Mouse (Mus musculus) cerebellum, adult 18-20 months (tissue): Measurements from ENCODE around the gene Spag9.

Experiments used
- DNase-seq, 2 experiments: peaks; one replicate each; pipeline ENCODE4 v3.0.0; 2021

The Spag9 gene

DNA sequence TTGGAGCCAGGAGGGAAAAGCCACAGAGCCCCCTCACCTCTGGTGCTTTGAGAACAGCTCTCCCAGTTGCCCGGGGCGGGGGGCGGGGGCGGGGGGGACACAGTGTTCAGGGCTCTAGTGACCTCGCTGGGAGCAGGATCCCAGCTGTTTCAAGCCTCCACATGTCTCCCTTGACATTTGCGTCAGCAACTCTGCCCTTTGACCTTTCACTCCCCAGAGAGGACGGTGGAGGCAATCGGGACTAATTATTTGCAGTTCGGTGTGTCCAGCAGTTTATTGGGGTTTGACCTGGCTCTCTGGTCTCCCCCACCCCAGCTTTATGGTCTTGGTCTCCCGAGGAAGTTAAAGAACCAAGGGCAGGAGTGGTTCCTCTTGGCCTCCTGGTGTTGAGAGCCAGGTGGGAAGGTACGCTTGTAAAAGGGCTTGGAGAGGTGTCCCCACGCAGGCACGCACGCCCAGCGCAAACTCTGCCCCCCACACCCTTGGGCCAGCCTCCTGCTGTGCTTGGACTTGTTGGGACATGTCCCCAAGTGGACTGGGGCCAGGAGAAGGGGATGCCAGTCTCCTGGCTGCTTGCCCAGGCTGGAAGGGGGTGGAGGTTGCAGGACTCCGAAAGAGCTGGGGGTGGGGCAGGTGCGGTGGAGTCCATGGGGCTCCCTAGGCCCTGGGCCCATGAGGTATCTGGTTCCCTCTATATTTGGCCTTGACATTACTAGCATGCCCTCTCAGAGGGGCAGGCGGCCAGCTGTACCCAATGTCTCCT lies 138.4 kb downstream of the Spag9 start:
- peak; percentile 58 to 68 for DNase-seq

DNA sequence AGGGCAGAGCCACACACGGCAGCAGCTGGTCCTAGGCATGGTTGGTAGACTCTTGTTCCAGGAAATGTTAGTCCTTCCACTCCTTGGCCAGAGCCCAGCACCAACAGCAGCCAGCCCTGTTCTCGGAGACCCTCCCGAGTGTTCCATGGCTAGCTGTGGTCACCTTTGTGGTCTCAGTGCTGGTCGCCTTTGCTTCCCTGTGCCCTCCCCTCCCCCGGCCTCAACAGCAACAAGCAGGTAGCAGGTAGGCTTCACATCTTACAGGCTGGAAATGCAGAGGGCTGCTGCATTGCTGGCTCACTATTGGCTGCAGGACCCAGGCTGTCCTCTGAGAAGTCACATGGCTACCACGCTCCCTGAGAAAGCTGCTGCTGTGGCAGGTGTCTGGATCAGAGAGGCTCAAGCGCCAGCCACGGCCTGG lies 139.7 kb downstream of the Spag9 start:
- no peak for DNase-seq

DNA sequence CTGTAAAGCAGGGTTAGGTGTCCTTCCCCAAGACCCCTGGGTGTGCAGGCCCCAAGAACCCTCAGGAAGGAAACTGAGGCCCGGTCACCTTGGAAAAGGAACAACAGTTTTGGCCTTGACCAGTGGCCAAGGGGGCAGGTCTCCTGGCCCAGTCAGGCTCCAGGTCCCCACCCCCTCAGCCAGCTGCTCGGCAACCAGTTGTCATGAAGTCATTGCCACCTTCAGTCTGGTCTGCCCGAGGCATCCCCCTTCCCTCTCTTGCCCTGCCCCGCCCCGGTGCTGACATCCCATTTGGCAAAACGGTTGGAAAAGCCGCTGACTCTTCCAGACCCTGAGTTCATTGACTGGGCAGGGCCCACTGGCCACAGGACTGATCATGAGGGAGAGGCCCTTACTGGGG lies 140.8 kb downstream of the Spag9 start:
- DNase-seq: no peak

DNA sequence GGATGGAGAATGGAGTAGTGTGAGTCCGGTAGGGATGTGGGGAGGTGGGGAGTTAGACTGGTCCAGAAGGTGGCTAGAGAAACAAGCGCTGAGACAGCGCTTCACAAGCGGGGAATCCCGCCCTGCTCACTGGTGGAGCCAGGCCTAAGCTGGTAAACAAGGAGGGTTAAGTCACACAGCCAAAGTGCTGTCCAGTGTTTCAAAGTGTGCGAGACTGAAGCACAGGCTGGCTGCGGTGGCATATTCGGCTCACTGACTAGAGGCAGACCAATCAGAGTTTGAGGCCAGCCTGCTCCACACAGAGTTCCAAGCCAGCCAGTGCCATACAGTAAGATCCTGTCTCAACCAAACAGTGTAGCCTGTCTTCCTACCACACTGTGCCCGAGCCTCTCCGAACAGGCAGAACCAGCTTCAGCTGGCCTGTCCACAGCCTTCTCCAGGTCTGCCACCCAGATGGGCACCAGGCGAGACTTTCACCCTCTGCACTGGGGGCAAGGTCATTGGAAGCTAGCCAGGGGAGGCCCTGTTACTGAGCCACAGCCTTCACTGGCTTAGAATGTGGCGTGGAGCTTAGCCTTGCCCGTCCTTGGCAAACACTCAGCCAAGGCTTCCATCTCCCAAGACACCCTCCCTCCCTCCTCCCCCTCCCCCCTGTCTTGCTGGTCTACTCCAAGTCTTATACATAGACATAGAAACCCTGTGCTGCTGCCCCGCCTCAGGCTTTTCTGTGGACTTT lies 141.6 kb downstream of the Spag9 start:
- no peak for DNase-seq

DNA sequence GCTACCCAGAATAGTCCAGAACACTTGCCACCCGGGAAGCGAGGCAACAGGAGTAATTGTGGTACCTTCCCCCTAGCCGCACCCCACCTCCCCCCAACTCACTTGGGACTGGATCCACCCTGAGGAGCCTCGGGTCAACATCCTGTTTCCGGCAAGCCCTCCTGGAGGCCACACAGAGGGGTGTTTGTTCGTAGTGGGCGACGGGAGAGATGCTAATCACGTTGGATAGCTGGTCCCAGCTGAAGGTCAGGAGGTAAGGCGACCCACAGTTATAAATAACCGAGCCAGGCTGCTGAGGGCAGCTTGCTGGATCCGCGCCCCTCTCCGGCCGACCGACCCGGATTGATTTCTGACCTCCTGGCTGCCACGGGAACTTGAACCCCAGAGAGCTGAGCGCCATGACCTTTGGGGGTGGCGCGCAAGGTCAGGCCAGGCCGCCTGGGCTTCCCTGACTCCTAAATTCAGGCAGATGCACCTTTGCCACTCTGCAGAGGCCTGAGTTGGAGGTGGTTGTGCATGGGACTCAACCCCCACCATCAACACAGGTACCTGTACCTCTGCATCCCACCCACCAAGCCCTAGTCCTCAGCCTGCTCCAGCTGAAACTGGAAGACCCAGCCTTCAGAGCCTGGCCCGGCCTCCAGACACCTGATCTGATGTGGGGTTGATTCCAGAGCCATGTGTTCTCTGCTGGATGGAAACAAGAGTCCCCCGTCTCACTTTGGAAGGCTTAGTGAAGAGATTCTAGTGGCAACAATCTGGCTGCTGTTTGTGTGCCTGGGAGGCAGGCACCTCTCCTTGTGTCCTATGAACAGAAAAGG lies 142.7 kb downstream of the Spag9 start:
- no peak for DNase-seq

DNA sequence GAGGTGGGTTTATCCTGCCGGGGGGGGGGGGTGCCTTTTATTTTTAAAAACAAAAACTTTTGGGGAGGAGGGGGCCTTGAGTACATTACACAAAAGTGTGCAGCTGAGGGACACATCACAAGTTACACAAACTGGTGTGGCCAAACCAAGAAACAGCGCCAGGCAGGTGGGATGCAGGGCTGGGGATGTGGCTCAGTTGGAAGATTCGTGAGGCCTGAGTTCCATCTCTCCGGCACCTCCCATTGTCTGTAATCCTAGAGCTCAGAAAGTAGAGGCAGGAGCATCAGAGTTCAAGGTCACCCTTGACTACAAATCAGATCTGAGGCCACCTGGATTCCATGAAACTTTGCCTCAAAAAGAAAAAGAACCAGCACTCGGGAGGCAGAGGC lies 143.3 kb downstream of the Spag9 start:
- DNase-seq: no peak

DNA sequence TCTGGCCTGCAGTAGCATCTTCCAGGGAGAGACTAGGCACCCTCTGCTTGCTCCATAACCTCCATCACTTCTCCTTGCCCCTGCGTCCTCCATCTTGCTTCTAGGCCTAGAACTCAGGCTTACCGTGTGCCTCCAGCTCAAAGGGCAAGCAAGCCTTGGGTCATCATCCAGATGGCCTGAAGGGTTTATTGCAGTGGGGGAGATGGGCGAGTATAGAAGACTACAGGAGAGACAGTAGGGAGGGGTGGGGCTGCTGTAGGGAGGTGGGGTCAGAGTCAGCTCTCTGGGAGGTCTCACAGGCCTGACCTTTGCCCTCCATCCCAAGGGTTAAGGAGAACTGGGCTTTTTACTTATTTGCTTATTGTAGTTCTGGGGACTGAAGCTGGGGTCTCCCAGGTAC lies 144.6 kb downstream of the Spag9 start:
- DNase-seq: no peak

DNA sequence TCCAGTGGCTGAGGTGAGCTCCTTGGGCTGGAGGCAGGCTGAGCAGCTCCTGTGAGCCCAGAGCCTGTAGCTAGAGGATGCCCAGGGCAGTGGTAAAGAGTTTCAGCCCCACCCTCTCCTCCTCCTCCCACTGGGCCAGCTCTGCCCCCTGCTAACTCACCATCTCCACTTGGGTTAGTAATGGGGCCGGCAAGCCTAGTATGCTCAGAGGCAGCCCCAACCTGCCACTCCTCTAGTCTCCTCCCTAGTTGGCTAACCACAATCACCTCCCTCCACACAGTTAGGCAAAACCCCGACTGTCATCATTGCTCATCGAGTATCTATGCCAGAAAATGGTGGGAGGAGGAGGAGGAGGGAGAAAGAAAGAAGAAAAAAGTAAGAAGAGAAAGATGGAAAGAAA lies 145.7 kb downstream of the Spag9 start:
- DNase-seq: no peak

DNA sequence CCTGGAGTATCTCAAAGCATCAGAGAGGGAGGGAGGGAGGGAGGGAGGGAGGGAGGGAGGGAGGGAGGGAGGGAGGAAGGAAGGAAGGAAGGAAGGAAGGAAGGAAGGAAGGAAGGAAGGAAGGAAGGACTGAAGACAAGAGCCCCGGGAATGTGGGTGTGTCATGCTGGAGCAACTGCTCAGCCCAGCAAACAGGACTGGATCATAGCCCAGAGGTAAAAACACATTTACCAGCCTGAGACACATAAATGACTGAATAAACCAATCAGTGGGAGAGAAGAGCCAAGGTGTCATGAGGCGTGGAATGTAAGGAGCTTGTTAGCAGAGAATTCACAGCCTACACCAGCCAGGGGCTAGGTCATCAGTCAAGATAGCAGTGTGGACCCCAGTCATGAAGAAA lies 147.4 kb downstream of the Spag9 start:
- DNase-seq: no peak

DNA sequence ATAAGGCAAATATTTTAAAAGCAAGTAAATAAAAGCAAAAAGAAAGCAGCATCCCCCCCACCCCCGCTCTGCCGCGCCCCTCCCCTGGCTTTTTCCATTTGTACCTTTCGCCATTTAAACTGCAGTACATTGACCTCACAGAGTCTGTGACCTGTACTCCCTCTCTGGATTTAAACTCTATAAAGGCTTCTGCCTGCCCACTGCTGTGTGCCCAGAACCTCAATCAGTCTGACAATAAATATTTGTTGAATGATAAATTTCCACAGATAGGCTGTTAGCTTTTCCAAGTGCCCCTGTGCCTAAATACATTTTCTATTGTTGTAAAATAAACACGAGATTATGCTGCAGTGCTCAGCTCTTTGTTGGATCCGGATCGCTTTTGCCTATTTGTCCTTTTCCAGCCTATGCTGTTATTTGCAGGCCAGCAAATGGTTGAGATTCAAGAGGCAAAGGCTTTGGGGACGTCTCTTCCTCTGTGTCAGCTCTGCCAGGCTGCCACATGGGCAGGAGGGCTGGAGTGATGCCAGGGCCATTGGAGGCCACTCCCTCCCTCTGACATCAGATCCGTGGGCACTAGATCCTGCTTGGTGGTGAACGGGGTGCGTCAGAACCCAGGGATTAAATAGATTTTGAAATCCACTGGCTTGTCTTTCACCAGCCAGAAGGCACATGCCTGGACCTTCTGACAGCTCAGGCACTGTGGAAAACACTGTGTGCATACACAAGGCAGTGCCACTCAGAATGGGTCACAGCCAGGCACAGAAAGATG lies 149.1 kb downstream of the Spag9 start:
- peak; percentile 98 for DNase-seq

DNA sequence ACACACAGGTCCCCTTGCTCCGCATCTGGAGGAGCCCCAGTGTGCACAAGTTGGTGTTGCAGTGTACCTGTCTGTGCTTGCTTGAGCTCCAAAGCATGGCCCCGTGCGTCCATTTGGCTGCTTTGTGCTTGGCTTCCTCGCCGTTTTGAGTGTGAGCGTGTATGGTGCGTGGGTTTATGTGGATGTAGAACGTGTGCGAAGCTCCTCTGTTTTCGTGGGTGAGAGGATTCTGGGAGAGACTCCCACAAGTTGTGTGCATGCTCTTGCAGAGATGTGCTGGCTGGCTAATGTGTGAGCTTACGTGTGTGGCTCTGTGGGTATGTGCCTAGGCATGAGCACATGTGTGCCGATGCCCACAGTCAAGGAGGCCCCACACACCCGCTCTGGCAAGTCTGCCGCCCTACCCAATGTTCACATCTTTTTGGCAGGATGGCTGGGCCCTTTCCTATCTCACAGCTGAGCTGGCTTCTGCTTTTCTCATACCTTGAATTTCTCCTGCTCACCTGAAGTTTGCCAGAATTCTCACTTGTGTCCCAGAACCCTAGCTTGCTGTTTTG lies 150.2 kb downstream of the Spag9 start:
- DNase-seq: peak in 1 of 2 experiments; percentile 36

DNA sequence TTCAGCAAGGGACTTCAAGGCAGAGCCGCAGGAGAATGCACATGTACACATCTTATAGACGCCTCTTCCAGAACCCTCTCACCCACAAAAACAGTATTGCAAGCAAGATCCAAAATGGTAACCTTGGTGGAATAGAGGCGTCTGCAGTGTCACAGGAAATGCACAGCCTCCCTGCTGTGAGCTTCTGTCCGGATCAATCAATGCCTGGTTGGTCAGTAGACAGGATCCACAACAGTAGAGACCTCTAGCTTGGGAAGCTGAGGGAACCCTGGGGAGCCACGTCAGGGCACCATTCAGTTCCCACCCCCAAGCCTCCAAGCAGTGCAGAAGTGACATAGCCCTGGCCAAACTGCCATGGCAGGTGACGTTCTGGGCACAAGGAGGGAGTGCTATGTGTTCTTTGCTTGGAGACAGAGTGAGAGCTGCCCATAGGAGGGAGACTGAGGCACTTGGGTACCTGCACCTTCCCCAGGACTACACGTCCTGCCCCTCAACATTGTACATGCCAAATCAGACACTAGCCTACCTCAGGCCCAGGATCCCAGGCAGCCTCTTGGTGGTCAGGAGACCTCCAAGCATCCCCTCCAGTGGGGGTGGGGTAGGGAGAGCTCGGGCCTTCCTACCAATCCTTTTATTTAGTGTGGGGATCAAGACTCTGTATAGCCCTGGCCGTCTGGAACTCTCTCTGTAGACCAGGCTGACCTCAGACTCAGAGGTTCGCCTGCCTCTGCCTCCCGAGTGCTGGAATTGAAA lies 151.0 kb downstream of the Spag9 start:
- DNase-seq: no peak

DNA sequence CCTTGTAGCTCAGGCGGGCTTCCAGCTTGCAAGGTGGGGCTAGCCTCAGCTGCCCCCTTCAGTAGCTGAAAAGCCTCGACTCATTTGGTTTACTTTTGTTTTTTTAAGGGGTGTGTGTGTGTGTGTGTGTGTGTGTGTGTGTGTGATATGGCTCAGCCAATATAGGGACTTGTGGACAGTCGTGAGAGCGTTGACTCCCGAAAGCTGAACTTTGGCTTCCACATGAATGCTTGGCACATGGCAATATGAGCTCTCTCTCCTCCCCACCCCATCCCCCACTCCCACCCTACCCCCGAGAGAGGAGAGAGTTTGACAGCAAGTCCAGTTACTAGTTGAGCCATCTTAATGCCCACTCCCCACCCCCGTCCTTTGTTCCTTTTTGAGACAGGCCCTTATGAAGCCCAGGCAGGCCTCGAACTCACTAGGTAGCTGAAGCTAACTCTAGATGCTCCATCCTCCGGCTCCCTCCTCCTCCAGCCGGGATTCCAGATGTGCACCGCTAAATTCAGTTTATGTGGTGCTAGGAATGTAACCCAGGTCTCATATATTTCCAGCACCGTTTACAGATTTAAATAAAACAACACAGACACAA lies 152.3 kb downstream of the Spag9 start:
- DNase-seq: no peak

DNA sequence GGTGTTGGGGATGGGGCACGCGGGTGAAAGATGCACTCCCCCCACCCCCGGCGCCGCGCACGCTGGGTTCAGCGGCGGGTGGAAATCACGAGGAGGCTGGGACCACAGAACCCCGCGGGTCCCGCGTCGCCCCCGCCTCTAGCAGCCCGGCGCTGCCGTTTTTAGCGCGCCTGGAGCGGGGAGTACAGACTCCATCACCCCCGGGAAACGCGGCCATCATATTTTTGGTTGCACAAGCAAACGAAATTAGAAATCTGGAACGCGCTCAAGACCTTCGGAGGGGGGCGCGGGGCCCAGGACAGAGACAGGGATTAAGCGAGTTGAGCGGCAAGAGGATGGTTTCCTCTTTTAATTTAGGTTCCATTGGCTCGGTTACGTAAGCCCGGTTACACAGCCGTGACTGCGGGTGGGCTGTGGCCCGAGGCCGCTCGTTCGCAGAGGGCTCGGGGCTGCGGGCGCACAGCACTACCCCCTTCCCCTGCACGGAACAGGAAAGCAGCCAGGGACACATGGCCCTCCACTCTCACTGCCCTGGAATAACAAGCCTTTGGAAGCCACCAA lies 153.1 kb downstream of the Spag9 start:
- peak; percentile 74 to 84 for DNase-seq

DNA sequence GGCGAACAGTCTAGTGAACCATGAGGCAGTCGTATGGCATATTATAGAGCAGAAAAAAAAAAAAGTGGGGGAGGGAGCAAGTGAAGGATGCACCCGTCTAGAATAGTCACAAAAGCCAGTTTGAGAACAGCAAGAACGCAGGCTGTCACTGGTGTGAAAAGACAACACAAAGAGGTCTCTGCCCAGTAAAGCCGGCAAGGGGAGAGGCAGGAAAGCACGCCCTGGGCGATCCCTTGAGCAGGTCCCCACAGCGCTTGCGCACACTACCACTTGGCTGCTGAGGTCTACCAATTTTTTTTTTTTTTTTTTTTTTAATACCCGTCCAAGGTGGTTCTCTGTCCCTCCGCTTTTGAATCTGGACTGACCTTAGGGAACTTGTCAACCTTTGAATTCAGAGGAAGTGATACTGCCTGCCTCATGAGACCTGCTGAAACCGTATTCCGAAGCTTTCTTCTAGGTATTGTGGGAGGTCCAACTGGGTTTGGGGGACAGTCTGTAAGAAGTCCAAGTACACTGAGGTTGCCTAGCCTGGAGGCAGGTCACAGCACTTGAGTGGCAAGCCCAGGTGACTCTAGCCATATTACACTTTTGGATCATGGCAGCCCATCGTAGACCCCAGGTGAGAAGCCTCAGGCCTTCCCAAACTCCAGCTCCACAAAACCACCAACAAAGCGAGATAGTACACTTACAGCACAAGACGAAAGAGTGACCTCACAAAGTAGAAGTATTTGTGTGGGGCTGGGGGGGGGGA lies 153.8 kb downstream of the Spag9 start:
- peak; percentile 76 to 77 for DNase-seq

DNA sequence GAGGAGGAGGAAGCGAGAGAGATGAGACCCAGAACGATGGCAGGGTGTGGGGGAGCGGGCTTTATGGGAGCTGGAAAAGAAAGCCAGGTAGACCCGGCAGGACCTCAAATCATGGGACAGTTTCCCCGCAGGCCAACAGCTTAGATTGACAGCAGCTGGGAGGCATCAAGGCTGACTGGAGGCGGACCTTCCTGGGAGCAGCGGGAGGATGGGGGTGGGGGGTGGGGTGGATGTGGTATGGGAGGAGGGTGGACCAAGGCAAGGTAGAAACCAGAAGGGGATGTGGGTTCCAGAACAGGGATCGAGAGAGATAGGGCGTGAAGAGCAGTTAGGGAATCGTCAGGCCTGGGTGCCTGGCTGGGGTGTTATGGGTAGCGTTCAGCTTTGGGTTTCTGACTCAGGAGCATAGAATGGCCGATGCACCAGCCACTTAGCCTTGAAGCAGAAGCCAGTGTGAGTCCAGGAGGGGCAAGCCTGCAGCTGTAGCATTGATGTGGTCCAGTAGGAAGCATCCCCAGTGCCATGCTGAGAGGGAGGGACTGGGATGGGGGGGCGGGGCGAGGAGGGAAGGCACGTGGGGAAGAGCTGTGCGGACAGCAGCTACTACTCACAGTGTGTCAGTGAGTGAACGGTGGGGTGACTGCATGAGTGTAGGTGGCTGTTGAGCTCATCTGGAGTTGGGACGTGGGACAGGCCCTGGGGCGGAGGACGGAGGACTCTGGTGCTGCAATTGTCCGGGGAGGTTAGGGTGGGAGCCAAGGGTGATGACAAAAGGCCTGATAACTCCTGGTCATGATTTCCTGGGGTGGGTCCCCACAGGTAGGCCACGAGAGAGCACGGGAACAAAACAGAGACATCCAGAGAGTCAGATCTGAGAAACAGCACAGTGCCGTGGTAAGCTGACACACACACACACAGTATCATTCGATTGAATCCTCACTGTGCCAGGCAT lies 154.9 kb downstream of the Spag9 start:
- no peak for DNase-seq

DNA sequence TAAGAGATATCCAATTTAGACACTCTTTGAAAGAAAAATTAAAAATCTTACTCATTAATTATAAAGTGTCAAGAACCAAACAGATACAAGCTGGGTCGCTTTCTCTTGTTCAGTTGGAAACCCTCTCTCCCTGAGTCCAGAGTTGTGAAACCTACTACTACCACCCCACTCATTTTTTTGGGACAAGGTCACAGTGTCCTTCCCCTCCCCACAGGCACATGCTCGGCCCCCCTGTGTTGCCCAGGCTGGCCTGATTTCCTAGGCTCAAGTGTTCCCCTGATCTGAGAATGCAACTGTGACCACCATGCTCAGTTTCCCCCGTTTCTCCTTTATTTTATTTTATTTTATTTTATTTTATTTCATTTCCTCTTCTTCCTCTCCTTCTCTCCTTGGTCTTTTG lies 158.3 kb downstream of the Spag9 start:
- no peak for DNase-seq

DNA sequence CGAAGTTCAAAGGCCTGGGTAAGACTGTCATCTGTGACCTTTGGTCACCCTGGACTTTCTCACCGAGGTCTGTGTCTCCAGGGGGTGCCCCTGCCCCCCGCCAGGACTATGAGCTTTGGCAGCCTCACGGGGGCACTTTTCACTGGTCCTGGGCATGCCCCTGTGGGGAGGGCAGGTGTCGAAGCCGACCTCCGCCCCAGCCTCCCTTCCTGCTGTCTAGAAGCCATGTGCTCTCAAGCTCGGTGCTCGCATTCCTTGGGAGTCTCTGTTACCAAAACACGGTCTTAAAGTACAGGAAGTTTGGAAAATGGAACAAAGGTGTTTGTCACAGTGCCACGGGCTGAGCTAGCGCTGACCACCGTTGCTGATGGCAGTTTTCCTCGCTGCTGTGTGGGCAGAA lies 162.6 kb downstream of the Spag9 start:
- DNase-seq: no peak
